Mouse (Mus musculus): ENCODE data around the gene Ccdc106. TPM values are rescaled to one million over a fixed set of nuclear protein-coding genes. Genes with fewer than 3 reads are reported as not detected.
A peak's percentile ranks its signal among the peaks of the same experiment; 100 is the strongest.

Ccdc106 gene
- total and polyA plus RNA-seq, 2 experiments from 2014 or later, result 0.85 to 2.8 TPM

GRCm38 (mm10) chr7:4976832-4977231 is 43.5 kb upstream of the Ccdc106 start:
- no peak for DNase-seq (ENCODE audit: low spot score)
- Histone ChIP-seq H3K27me3 (ENCODE audit: control insufficient read depth, insufficient read depth, low read length) (no peaks in the 10 kb centered on the region), H3K9ac (replicated peaks; ENCODE audit: low read depth, low read length) (no peak overlapping the region), H3K27ac (ENCODE audit: low read depth) (no peak overlapping the region), H3K4me2 (ENCODE audit: low read depth, low read length) (no peak overlapping the region), H3K4me3 (ENCODE audit: low read depth, low read length) (no peak overlapping the region), H3K4me1 (ENCODE audit: control insufficient read depth, insufficient read depth) (peaks cover 15% of the 10 kb centered on the region), H3K9me3 (replicated peaks; ENCODE audit: control insufficient read depth, low read length) (no peaks in the 10 kb centered on the region), H3K36me3 (replicated peaks; ENCODE audit: control insufficient read depth, insufficient read depth, low read length) (no peaks in the 10 kb centered on the region)
- no peak for ATAC-seq (ENCODE audit: insufficient read depth, low read depth)
- no peak for TF ChIP-seq CTCF (IDR thresholded peaks at IDR 0.05; ENCODE audit: low read depth)
- TF ChIP-seq EP300 (IDR thresholded peaks at IDR 0.05; ENCODE audit: low read depth), result no peak
- 85% methylated on average over 7 of the region's 7 CpGs for WGBS

DNA sequence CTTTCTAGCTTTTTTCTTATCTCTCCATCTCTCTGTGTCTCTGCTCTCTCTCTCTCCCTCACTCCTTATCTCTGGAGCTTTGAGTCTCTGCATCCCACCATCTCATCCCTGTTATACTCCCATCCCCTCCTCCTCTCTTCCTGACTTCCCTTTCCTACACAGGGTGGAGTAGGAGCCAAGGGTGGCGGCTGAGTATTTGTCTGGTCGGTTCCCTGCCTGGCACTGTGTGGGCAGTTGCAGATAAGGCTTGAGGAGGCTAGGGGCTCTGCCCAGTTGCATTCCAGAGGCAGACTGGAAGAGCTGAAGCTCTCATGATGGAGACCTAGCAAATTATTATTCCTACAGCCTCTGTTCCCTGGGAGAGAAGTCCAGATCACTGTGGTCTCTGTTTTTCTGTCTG is 32.1 kb upstream of the Ccdc106 start:
- TF ChIP-seq EP300 (IDR thresholded peaks at IDR 0.05; ENCODE audit: low read depth) (no peak), CTCF (IDR thresholded peaks at IDR 0.05; ENCODE audit: low read depth) (no peak)
- Histone ChIP-seq H3K9me3 (replicated peaks; ENCODE audit: control insufficient read depth, low read length) (no peaks in the 10 kb centered on the region), H3K4me3 (ENCODE audit: low read depth, low read length) (no peak overlapping the region), H3K9ac (replicated peaks; ENCODE audit: low read depth, low read length) (no peak overlapping the region), H3K4me1 (ENCODE audit: control insufficient read depth, insufficient read depth) (no peaks in the 10 kb centered on the region), H3K4me2 (ENCODE audit: low read depth, low read length) (no peak overlapping the region), H3K36me3 (replicated peaks; ENCODE audit: control insufficient read depth, insufficient read depth, low read length) (peaks cover 10% of the 10 kb centered on the region), H3K27me3 (ENCODE audit: control insufficient read depth, insufficient read depth, low read length) (0 out of 2 replicates have a peak, but pooled peaks cover 6% of the 10 kb centered on the region), H3K27ac (ENCODE audit: low read depth) (no peak overlapping the region)
- 4% methylated on average over 2 of the region's 2 CpGs for WGBS
- ATAC-seq (ENCODE audit: insufficient read depth, low read depth), result no peak; the same call in 1 of the 2 replicates
- no peak for DNase-seq (ENCODE audit: low spot score)

GRCm38 (mm10) chr7:4993347-4993998 is 26.9 kb upstream of the Ccdc106 start:
- Histone ChIP-seq H3K4me3 (ENCODE audit: low read depth, low read length) (no peak overlapping the region), H3K4me1 (ENCODE audit: control insufficient read depth, insufficient read depth) (peaks cover 12% of the 10 kb centered on the region), H3K36me3 (replicated peaks; ENCODE audit: control insufficient read depth, insufficient read depth, low read length) (peaks cover 14% of the 10 kb centered on the region), H3K4me2 (ENCODE audit: low read depth, low read length) (0 out of 2 replicates have a peak overlapping the region, but pooled peaks have one; percentile 0), H3K9me3 (replicated peaks; ENCODE audit: control insufficient read depth, low read length) (no peaks in the 10 kb centered on the region), H3K9ac (replicated peaks; ENCODE audit: low read depth, low read length) (no peak overlapping the region), H3K27ac (ENCODE audit: low read depth) (no peak overlapping the region), H3K27me3 (ENCODE audit: control insufficient read depth, insufficient read depth, low read length) (0 out of 2 replicates have a peak, but pooled peaks cover 8% of the 10 kb centered on the region)
- DNase-seq (ENCODE audit: low spot score) (no peak), ATAC-seq (ENCODE audit: insufficient read depth, low read depth) (no peak)
- TF ChIP-seq EP300 (IDR thresholded peaks at IDR 0.05; ENCODE audit: low read depth) (no peak), CTCF (IDR thresholded peaks at IDR 0.05; ENCODE audit: low read depth) (no peak)
- WGBS, result 56% methylated on average over 47 of the region's 55 CpGs

DNA sequence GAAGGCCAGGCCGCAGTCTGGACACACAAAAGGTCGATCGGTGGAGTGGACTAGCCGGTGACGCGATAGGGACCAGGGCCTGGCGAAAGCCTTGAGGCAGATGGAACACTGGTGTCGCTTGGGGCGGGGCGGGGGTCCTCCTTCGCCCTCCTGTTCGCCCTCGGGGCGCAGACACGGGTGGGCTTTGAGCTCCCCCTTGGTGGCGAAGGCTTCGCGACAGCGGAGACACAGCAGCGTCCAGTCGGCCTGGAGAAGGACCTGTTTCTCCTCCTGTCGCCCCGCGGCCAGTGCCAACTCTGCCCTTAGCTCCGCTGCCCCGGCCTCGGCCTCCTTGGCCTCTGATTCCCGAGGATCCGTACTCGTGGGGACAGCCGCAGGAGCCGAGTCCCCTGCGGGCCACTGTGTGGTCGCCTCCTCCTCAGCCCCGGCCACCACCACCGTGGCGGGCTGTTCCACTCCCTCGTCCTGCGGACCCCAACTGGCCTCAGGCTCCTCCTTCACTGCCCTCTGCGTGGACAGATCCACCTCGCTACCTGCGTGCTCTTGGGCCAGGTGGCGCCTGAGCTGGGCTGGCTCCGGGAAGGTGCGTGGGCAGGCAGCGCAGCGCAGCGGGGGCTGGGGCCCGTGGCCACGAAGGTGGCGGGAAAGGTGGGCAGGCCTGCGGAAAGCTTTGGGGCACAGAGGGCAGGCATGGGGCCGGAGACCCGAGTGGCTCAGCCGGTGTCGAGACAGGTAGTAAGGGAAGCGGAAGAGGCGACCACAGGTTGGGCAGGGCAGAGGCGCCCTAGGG is 26.2 kb upstream of the Ccdc106 start:
- no peak for ATAC-seq (ENCODE audit: insufficient read depth, low read depth)
- H3K9me3 ChIP-seq (replicated peaks; ENCODE audit: control insufficient read depth, low read length), result no peaks in the 10 kb centered on the region
- no peak for DNase-seq (ENCODE audit: low spot score)
- peaks cover 14% of the 10 kb centered on the region for H3K36me3 ChIP-seq (replicated peaks; ENCODE audit: control insufficient read depth, insufficient read depth, low read length)
- peak overlapping the region; percentile 68; the same call in 1 of the 2 replicates for H3K4me3 ChIP-seq (ENCODE audit: low read depth, low read length)
- WGBS, result 55% methylated on average over 54 of the region's 59 CpGs
- H3K4me2 ChIP-seq (ENCODE audit: low read depth, low read length), result peak overlapping the region; percentile 98
- H3K27ac ChIP-seq (ENCODE audit: low read depth), result no peak overlapping the region
- no peak for TF ChIP-seq CTCF (IDR thresholded peaks at IDR 0.05; ENCODE audit: low read depth)
- no peak for TF ChIP-seq EP300 (IDR thresholded peaks at IDR 0.05; ENCODE audit: low read depth)
- 0 out of 2 replicates have a peak, but pooled peaks cover 8% of the 10 kb centered on the region for H3K27me3 ChIP-seq (ENCODE audit: control insufficient read depth, insufficient read depth, low read length)
- H3K4me1 ChIP-seq (ENCODE audit: control insufficient read depth, insufficient read depth), result peaks cover 12% of the 10 kb centered on the region
- no peak overlapping the region for H3K9ac ChIP-seq (replicated peaks; ENCODE audit: low read depth, low read length)

GRCm38 (mm10) chr7:4995268-4996002 is 24.9 kb upstream of the Ccdc106 start:
- Histone ChIP-seq H3K27ac (ENCODE audit: low read depth) (peak overlapping the region; percentile 17), H3K4me1 (ENCODE audit: control insufficient read depth, insufficient read depth) (peaks cover 12% of the 10 kb centered on the region), H3K36me3 (replicated peaks; ENCODE audit: control insufficient read depth, insufficient read depth, low read length) (peaks cover 14% of the 10 kb centered on the region), H3K9ac (replicated peaks; ENCODE audit: low read depth, low read length) (peak overlapping the region; percentile 88), H3K27me3 (ENCODE audit: control insufficient read depth, insufficient read depth, low read length) (0 out of 2 replicates have a peak, but pooled peaks cover 8% of the 10 kb centered on the region), H3K4me3 (ENCODE audit: low read depth, low read length) (peak overlapping the region; percentile 68), H3K4me2 (ENCODE audit: low read depth, low read length) (peak overlapping the region; percentile 98), H3K9me3 (replicated peaks; ENCODE audit: control insufficient read depth, low read length) (no peaks in the 10 kb centered on the region)
- 6% methylated on average over 19 of the region's 19 CpGs for WGBS
- TF ChIP-seq CTCF (IDR thresholded peaks at IDR 0.05; ENCODE audit: low read depth), result no peak
- TF ChIP-seq EP300 (IDR thresholded peaks at IDR 0.05; ENCODE audit: low read depth), result no peak
- ATAC-seq (ENCODE audit: insufficient read depth, low read depth) (peak; percentile 35), DNase-seq (ENCODE audit: low spot score) (no peak)

All from heart, postnatal 0 days (tissue).